Mouse (Mus musculus) liver, adult (tissue): ENCODE measurements around the gene Gm43517.

ENCODE experiments used
- GATA4 ChIP-seq: IDR thresholded peaks from 2 replicates; pipeline ENCODE4 v1.6.1; 2014; ENCODE audit warnings: mild to moderate bottlenecking, low read length; ENCODE audit not compliant: insufficient replicate concordance

Gm43517 gene

DNA sequence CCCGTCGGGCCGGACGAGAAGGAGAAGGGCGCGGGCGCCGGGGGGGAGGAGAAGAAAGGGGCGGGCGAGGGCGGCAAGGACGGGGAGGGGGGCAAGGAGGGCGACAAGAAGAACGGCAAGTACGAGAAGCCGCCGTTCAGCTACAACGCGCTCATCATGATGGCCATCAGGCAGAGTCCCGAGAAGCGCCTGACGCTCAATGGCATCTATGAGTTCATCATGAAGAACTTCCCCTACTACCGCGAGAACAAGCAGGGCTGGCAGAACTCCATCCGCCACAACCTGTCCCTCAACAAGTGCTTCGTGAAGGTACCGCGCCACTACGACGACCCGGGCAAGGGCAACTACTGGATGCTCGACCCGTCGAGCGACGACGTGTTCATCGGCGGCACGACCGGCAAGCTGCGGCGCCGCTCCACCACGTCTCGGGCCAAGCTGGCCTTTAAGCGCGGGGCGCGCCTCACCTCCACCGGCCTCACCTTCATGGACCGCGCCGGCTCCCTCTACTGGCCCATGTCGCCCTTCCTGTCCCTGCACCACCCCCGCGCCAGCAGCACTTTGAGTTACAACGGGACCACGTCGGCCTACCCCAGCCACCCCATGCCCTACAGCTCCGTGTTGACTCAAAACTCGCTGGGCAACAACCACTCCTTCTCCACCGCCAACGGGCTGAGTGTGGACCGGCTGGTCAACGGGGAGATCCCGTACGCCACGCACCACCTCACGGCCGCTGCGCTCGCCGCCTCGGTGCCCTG is at the start of gene Gm43517:
Gm43517 (plus strand) TSS at position 299 of the 755 bp plus-strand sequence.
- no peak for TF ChIP-seq GATA4

- no peak for TF ChIP-seq GATA4
Observed at GRCm38 (mm10) chr12:49349697-49350096, 35.3 kb upstream of the Gm43517 start.

- no peak for TF ChIP-seq GATA4
Observed at GRCm38 (mm10) chr12:49368931-49369330, 16.0 kb upstream of the Gm43517 start.

DNA sequence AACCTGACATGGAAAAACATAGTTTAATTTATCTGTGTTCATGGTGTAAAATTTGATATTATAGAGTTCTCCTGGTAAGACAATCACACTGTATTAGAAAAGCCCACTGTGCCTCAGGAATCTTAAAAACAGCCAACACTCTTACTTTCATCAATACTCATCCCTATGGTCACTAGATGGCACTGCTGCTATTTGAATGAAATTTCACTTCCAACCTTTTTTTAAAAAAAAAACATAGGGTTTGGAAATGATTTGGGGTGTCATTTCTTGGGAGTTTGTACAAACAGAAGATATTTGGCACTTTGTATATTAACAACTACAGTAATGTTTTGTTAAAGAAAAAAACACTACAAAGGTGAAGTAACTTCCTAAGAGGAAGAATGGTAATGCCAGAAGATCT is 12.8 kb upstream of the Gm43517 start:
- no peak for TF ChIP-seq GATA4

DNA sequence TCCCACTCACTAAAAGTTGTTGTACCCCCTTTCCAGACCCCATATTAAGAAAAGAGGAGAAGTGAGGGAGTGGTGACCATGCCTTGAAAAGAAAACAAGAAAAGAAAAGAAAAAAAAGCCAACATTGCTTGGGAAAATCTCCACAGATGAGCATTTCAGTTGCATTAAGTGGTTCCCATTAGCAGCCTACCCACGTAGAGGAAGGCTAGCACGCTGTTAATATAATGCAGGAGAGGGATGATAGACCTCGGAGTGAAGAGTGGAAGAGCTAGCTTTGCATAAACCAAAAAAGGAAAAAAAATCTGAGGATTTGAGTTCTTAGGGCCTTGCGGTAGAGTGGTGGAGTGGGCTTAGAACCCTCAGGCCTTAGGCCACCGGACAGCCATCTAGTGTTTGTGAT is 11.8 kb upstream of the Gm43517 start:
- TF ChIP-seq GATA4: no peak

- TF ChIP-seq GATA4: no peak
Observed at GRCm38 (mm10) chr12:49373821-49374605, 11.0 kb upstream of the Gm43517 start.

- no peak for TF ChIP-seq GATA4
Observed at GRCm38 (mm10) chr12:49374606-49374995, 10.4 kb upstream of the Gm43517 start.

DNA sequence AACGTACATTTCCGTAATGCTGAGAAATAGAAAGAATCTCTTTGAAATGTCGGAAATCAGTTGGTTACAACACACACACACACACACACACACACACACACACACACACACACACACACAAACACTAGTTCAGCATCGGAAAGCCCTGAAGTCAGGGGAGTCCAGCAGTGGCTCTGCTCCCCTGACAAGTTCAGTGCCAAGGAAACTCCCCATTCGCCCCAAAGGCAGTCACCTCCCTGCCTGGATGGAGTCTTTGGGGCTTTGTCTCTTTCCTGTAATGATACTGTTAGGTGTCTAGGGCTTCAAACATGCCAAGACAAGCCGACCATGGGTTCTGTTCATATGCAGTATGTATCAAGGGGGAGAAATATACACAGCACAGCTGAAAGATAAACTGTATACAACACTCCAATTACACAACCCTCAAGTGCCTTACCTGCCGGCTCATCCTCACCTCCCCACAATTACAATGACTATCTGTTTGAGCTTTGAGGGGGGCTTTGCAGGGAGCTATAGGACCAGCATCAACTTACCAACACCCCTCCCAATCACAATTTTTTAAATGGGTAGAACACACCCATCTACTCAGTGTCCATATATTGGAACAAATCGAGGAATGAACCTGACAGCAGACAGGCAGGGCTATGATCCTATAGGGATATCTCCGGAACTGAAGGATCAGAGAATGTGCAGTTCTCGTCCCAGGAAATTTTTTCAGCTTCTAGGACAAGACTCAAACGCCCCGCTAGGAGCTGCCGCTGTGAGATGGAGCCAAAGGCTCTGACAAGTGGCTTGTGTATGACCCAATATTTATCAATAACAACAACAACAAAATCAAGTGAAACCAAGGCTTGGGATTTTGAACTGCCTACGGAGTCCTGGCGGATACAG is 9.3 kb upstream of the Gm43517 start:
- no peak for TF ChIP-seq GATA4

DNA sequence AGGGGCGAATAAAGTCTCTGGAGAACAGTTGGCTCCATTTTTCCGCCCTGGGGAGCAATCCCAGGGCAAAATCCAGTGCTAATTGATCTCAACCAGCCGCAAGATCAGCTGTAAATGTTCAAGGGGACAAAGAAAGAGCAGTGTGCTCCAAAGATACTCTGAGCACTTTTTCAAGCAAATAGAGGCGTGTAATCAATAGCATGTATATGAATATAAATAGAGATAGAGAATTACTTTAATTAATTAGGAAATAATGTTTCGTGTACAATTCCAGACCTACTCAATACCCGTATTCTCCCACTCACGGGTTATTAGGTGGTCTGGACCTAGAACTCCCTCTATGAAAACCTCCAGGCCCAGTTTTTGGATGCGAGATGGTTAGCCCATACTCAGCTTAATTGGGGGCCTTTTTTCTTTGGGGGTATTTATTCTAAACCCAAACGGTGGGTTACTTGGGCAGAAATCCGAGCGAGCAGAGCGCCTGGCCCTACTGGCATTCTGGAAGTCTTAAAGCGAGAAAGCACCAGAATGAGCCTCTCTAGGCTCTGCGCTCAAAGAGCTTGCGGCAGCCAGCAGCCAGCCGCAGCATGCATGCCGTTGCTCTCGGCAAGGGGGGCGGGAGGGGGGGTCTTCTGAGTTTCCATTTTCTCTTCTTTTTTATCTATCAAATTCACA is 8.5 kb upstream of the Gm43517 start:
- no peak for TF ChIP-seq GATA4

GRCm38 (mm10) chr12:49377281-49377970 is 7.5 kb upstream of the Gm43517 start:
- no peak for TF ChIP-seq GATA4

- no peak for TF ChIP-seq GATA4
Observed at GRCm38 (mm10) chr12:49378920-49379319, 6.1 kb upstream of the Gm43517 start.

GRCm38 (mm10) chr12:49379446-49379845 is 5.5 kb upstream of the Gm43517 start:
- TF ChIP-seq GATA4: no peak

DNA sequence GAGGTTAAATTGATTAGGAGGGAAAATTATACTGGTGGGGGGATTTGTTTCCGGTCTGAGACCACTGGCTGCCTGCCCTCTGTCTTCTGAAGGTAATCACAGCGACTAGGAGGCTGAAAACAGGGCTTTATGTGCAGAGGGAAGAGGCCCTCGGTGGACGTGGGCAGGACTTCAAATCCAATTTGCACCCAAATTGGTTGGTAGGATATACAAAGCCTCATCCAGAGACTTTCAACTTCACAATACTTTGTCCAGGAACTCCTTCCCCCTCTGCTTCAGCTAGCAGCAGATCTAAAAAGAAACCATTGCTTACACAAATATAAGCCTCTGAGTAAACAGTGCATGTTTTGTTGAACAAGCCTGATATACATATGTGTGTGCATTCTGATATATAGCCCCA is 4.5 kb upstream of the Gm43517 start:
- TF ChIP-seq GATA4: no peak

DNA sequence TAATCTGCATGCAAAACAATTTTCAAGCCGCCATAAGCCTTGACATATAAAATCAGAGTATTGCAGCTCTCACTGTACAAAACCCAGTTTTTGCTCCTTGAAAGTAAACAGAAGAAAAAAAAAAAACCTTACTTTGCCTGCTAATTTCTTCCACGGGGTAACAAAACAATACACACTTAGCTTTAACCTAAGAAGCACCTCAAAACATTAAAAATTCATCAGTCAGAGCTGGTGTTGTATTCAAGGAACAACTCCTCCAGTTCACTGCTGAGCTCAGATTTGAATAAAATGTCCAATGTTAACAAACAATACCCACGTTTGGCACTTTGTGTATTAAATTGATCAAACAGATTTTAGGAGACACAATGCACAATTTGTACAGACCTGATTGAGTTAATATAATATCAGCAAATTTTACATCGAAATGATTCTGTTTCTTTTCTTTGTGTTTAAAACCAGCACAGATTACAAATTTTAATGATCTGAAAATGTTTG is 3.9 kb upstream of the Gm43517 start:
- TF ChIP-seq GATA4: no peak
